Mouse (Mus musculus) brain, embryonic 14.5 days (tissue): ENCODE measurements around the gene Mbl2. TPM values are rescaled to one million over a fixed set of nuclear protein-coding genes. Genes with fewer than 3 reads are reported as not detected.
A peak's percentile ranks its signal among the peaks of the same experiment; 100 is the strongest.
"Not testable (repeated sequence)": the region's sequence is repeated elsewhere in the genome, so short reads cannot be mapped to it uniquely, and the experiment has no call there.

Source experiments
- DNase-seq: peaks from one replicate; pipeline ENCODE4 v3.0.0-alpha.2; 2011; ENCODE audit warnings: low read depth
- CTCF ChIP-seq: fragments of 200-500 bp; IDR thresholded peaks from 2 replicates; pipeline ENCODE4 v1.5.1; 2012; ENCODE audit warnings: inconsistent platforms, mild to moderate bottlenecking, moderate library complexity, borderline replicate concordance; ENCODE audit not compliant: insufficient read depth, insufficient read length; ENCODE audit errors: extremely low read depth
- POLR2A ChIP-seq: fragments of 200-500 bp; IDR thresholded peaks from 2 replicates; pipeline ENCODE4 v1.6.1; 2012; ENCODE audit warnings: mild to moderate bottlenecking, inconsistent platforms, borderline replicate concordance; ENCODE audit not compliant: poor library complexity, insufficient read depth, insufficient read length, severe bottlenecking; ENCODE audit errors: extremely low read depth
- polyA plus RNA-seq: library from polyadenylated mRNA; depleted of rRNA; stranded (reverse); fragments of >200 nt; gene quantifications from 2 replicates; pipeline ENCODE4 v1.2.3, GENCODE M21; 2012; rRNA removed

Mbl2 gene
- polyA plus RNA-seq = not detected in 2 replicates

GRCm38 (mm10) chr19:30232691-30233090 is at the start of gene Mbl2:
Gene Mbl2, plus strand, starts transcription at chr19:30232942.
- DNase-seq = no peak
- TF ChIP-seq POLR2A (no peak), CTCF (no peak)

GRCm38 (mm10) chr19:30185536-30185935 is 47.2 kb upstream of the Mbl2 start:
- DNase-seq = no peak
- TF ChIP-seq CTCF = no peak
- TF ChIP-seq POLR2A = no peak

DNA sequence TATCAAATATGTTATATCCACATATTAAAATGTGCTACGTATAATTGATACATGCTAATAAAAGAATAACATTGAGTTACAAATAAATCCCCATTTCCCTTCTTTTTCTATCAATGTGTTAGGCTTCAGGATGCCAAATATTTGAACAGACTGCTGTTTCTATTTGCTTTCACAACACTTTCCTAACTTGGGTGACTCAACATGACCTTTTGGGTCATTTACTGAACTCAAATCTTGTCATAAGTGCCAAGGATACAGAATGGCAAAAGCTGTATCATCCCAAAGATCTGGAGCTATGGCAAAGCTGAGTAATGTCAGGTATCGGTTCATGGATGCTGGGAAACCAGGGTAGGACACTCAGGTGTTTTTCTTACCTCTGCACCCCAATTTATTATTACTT is 45.5 kb upstream of the Mbl2 start:
- DNase-seq = no peak
- TF ChIP-seq POLR2A (no peak), CTCF (no peak)

GRCm38 (mm10) chr19:30194999-30195398 is 37.7 kb upstream of the Mbl2 start:
- no peak for TF ChIP-seq CTCF
- TF ChIP-seq POLR2A = no peak
- no peak for DNase-seq

GRCm38 (mm10) chr19:30202177-30202576 is 30.6 kb upstream of the Mbl2 start:
- no peak for TF ChIP-seq POLR2A
- TF ChIP-seq CTCF = no peak
- DNase-seq = no peak

- DNase-seq = peak; percentile 85
- peak; percentile 92 for TF ChIP-seq CTCF
- no peak for TF ChIP-seq POLR2A
Observed at GRCm38 (mm10) chr19:30205159-30205816, 27.5 kb upstream of the Mbl2 start.

- TF ChIP-seq POLR2A (no peak), CTCF (no peak)
- DNase-seq = no peak
Observed at GRCm38 (mm10) chr19:30205874-30206273, 26.9 kb upstream of the Mbl2 start.

- DNase-seq = no peak
- no peak for TF ChIP-seq CTCF
- no peak for TF ChIP-seq POLR2A
Observed at GRCm38 (mm10) chr19:30206981-30207380, 25.8 kb upstream of the Mbl2 start.

DNA sequence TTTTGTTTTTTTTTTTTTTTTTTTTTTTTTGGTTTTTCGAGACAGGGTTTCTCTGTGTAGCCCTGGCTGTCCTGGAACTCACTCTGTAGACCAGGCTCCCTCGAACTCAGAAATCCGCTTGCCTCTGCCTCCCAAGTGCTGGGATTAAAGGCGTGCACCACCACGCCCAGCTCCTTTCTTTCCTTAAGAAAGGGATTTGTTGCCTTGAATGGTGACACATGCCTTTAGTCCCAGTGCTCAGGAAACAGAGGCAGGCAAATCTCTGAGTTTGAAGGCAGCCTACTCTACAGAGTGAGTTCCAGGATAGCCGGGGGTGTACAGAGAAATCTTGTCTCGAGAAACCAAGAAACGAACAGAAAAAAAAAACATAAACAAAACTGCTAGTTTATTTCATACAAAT is 23.7 kb upstream of the Mbl2 start:
- DNase-seq = not testable (repeated sequence)

GRCm38 (mm10) chr19:30214026-30214425 is 18.7 kb upstream of the Mbl2 start:
- TF ChIP-seq POLR2A (no peak), CTCF (no peak)
- peak; percentile 30 for DNase-seq

DNA sequence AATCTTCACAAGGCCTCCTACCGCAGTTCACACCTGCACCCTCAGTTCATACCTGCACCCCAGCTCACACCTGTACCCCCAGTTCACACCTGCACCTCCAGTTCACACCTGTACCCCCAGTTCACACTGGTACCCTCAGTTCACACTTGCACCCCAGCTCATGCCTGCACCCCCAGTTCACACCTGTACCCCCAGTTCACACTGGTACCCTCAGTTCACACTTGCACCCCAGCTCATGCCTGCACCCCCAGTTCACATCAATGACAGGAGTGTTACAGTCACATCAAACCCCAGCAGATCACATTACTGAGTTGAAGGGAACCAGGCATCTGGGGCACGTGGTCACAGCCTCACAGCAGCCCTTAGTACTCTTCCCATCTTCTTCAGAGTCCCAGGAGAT is 17.0 kb upstream of the Mbl2 start:
- not testable (repeated sequence) for DNase-seq

- DNase-seq = no peak
- TF ChIP-seq CTCF (no peak), POLR2A (no peak)
Observed at GRCm38 (mm10) chr19:30216186-30216585, 16.6 kb upstream of the Mbl2 start.

- peak; percentile 79 for DNase-seq
- no peak for TF ChIP-seq POLR2A
- peak; percentile 80; the same call in 1 of the 2 replicates for TF ChIP-seq CTCF
Observed at GRCm38 (mm10) chr19:30217335-30217734, 15.4 kb upstream of the Mbl2 start.

DNA sequence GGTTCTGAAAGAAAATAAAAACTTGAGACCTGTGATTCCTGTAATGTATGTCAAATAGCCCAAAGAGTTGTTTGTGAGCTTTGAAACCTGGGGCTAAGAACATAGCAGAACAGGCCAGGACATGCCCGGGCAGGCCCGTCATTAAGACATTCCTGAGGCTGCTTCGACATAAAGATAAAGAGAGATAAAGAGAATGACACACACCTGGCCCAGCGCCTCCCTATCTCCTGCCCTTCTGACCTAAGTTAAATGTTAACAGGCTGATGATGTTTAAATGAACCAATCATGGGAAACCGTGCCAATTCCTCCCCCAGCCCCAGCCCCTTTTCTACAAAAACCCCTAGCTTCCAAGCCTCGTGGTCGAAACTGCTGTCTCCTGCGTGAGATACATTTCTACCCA is 10.1 kb upstream of the Mbl2 start:
- not testable (repeated sequence) for DNase-seq

DNA sequence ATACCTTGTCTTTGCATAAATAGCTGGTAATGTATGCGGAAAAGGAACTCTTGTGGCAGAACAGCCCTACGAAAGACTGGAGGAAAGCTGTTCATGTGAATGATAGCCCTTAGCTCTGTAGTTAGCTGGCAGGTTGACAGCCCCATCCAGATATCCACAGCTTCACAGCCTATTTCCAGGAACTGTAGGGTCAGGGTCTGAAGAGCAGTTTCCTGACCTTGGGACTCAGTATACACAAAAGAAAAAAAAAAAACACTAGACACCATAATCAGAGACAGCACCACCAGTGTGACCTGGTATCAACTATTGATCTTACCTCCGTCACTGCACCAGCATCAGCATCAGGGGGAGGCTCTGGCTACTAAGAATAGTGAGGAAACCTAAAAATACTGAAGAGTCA is 3.3 kb upstream of the Mbl2 start:
- TF ChIP-seq CTCF = no peak
- TF ChIP-seq POLR2A = no peak
- no peak for DNase-seq
